Mouse (Mus musculus): Measurements from ENCODE around the gene Ptp4a2. TPM values are rescaled to one million over a fixed set of nuclear protein-coding genes. Genes with fewer than 3 reads are reported as not detected.
"Not testable (repeated sequence)": the region's sequence is repeated elsewhere in the genome, so short reads cannot be mapped to it uniquely, and the experiment has no call there.

The Ptp4a2 gene
- 1,000 to 10,000 TPM; 1,860 to 2,586 (median 2,027) TPM for polyA plus RNA-seq (2017; shearing (Covaris generic))

- ATAC-seq: peak; percentile 85
Observed at GRCm38 (mm10) chr4:129810798-129811604, at the start of gene Ptp4a2. TSS of gene Ptp4a2 (plus strand) at chr4:129811219.

- peak; percentile 80 for ATAC-seq
Observed at GRCm38 (mm10) chr4:129761606-129762005, 49.4 kb upstream of the Ptp4a2 start.

- not testable (repeated sequence) for ATAC-seq
Observed at GRCm38 (mm10) chr4:129762496-129762895, 48.5 kb upstream of the Ptp4a2 start.

GRCm38 (mm10) chr4:129765351-129765750 lies 45.7 kb upstream of the Ptp4a2 start:
- ATAC-seq: no peak

- no peak for ATAC-seq
Observed at GRCm38 (mm10) chr4:129767782-129768181, 43.2 kb upstream of the Ptp4a2 start.

GRCm38 (mm10) chr4:129768742-129769141 lies 42.3 kb upstream of the Ptp4a2 start:
- ATAC-seq: not testable (repeated sequence)

GRCm38 (mm10) chr4:129770600-129770999 lies 40.4 kb upstream of the Ptp4a2 start:
- no peak for ATAC-seq

GRCm38 (mm10) chr4:129771314-129771671 lies 39.7 kb upstream of the Ptp4a2 start:
- no peak for ATAC-seq

- ATAC-seq: peak; percentile 32
Observed at GRCm38 (mm10) chr4:129771672-129772521, 39.1 kb upstream of the Ptp4a2 start.

- no peak for ATAC-seq
Observed at GRCm38 (mm10) chr4:129781881-129782675, 28.9 kb upstream of the Ptp4a2 start.

GRCm38 (mm10) chr4:129782857-129783331 lies 28.1 kb upstream of the Ptp4a2 start:
- no peak for ATAC-seq

GRCm38 (mm10) chr4:129783506-129783905 lies 27.5 kb upstream of the Ptp4a2 start:
- ATAC-seq: no peak

GRCm38 (mm10) chr4:129785178-129785577 lies 25.8 kb upstream of the Ptp4a2 start:
- ATAC-seq: peak; percentile 85

- ATAC-seq: no peak
Observed at GRCm38 (mm10) chr4:129788693-129789092, 22.3 kb upstream of the Ptp4a2 start.

GRCm38 (mm10) chr4:129789635-129790034 lies 21.4 kb upstream of the Ptp4a2 start:
- ATAC-seq: no peak

- ATAC-seq: no peak
Observed at GRCm38 (mm10) chr4:129790475-129790874, 20.5 kb upstream of the Ptp4a2 start.

- ATAC-seq: no peak
Observed at GRCm38 (mm10) chr4:129791399-129791798, 19.6 kb upstream of the Ptp4a2 start.

GRCm38 (mm10) chr4:129792666-129793202 lies 18.3 kb upstream of the Ptp4a2 start:
- ATAC-seq: no peak

- ATAC-seq: peak; percentile 99
Observed at GRCm38 (mm10) chr4:129793713-129794329, 17.2 kb upstream of the Ptp4a2 start.

- ATAC-seq: no peak
Observed at GRCm38 (mm10) chr4:129795151-129795860, 15.7 kb upstream of the Ptp4a2 start.

GRCm38 (mm10) chr4:129795861-129796260 lies 15.2 kb upstream of the Ptp4a2 start:
- no peak for ATAC-seq

All from inflammation-experienced regulatory T-cells, adult 6 months (primary cell).